Mouse (Mus musculus): Measurements from ENCODE around the gene Gm10961. TPM values are rescaled to one million over a fixed set of nuclear protein-coding genes. Genes with fewer than 3 reads are reported as not detected.

Gm10961 gene
- polyA plus RNA-seq, 2 experiments, result not detected

GRCm38 (mm10) chr3:107664641-107665040, 33.5 kb downstream of the Gm10961 start:
- Histone ChIP-seq H3K27ac (no peak overlapping the region), H3K27me3 (ENCODE audit: control insufficient read depth, insufficient read depth, low read length) (no peaks in the 10 kb centered on the region), H3K9ac (replicated peaks) (no peak overlapping the region), H3K9me3 (ENCODE audit: control insufficient read depth, low read length) (no peaks in the 10 kb centered on the region), H3K4me3 (ENCODE audit: insufficient read depth in 1 of 2, low read depth in 2 of 2, low read length in 2 of 2) (no peak overlapping the region), H3K4me2 (ENCODE audit: low read depth) (no peak overlapping the region), H3K4me1 (replicated peaks; ENCODE audit: control insufficient read depth in 2 of 2, insufficient read depth in 2 of 2, low read length in 1 of 2) (no peaks in the 10 kb centered on the region), H3K36me3 (replicated peaks; ENCODE audit: control insufficient read depth, insufficient read depth, low read depth) (peaks cover 37% of the 10 kb centered on the region)
- no peak for DNase-seq (ENCODE audit: low read depth in 3 of 3, low spot score in 3 of 3)
- no peak for TF ChIP-seq CTCF (IDR thresholded peaks at IDR 0.05; ENCODE audit: low read depth)
- no peak for TF ChIP-seq EP300 (IDR thresholded peaks at IDR 0.05; ENCODE audit: low read depth)
- no peak for ATAC-seq (ENCODE audit: insufficient read depth)
- WGBS (ENCODE audit: insufficient replicate concordance), result 76% methylated on average over 1 of the region's 1 CpGs

- Histone ChIP-seq H3K36me3 (replicated peaks; ENCODE audit: control insufficient read depth, insufficient read depth, low read depth) (peaks cover 49% of the 10 kb centered on the region), H3K9me3 (ENCODE audit: control insufficient read depth, low read length) (no peaks in the 10 kb centered on the region), H3K9ac (replicated peaks) (no peak overlapping the region), H3K27ac (no peak overlapping the region), H3K27me3 (ENCODE audit: control insufficient read depth, insufficient read depth, low read length) (no peaks in the 10 kb centered on the region), H3K4me2 (ENCODE audit: low read depth) (no peak overlapping the region), H3K4me1 (replicated peaks; ENCODE audit: control insufficient read depth in 2 of 2, insufficient read depth in 2 of 2, low read length in 1 of 2) (no peaks in the 10 kb centered on the region), H3K4me3 (ENCODE audit: insufficient read depth in 1 of 2, low read depth in 2 of 2, low read length in 2 of 2) (no peak overlapping the region)
- WGBS (ENCODE audit: insufficient replicate concordance), result 78% methylated on average over 6 of the region's 6 CpGs
- ATAC-seq (ENCODE audit: insufficient read depth) (no peak), DNase-seq (ENCODE audit: low read depth in 3 of 3, low spot score in 3 of 3) (no peak)
- TF ChIP-seq CTCF (IDR thresholded peaks at IDR 0.05; ENCODE audit: low read depth) (no peak), EP300 (IDR thresholded peaks at IDR 0.05; ENCODE audit: low read depth) (no peak)
These were observed 36.3 kb downstream of the Gm10961 start for GRCm38 (mm10) chr3:107667426-107667825.

- DNase-seq (ENCODE audit: low read depth in 3 of 3, low spot score in 3 of 3), result no peak
- Histone ChIP-seq H3K4me2 (ENCODE audit: low read depth) (no peak overlapping the region), H3K4me1 (replicated peaks; ENCODE audit: control insufficient read depth in 2 of 2, insufficient read depth in 2 of 2, low read length in 1 of 2) (no peaks in the 10 kb centered on the region), H3K4me3 (ENCODE audit: insufficient read depth in 1 of 2, low read depth in 2 of 2, low read length in 2 of 2) (no peak overlapping the region), H3K27ac (no peak overlapping the region), H3K36me3 (replicated peaks; ENCODE audit: control insufficient read depth, insufficient read depth, low read depth) (peaks cover 49% of the 10 kb centered on the region), H3K27me3 (ENCODE audit: control insufficient read depth, insufficient read depth, low read length) (no peaks in the 10 kb centered on the region), H3K9ac (replicated peaks) (no peak overlapping the region), H3K9me3 (ENCODE audit: control insufficient read depth, low read length) (no peaks in the 10 kb centered on the region)
- TF ChIP-seq EP300 (IDR thresholded peaks at IDR 0.05; ENCODE audit: low read depth), result no peak
- TF ChIP-seq CTCF (IDR thresholded peaks at IDR 0.05; ENCODE audit: low read depth), result no peak
- ATAC-seq (ENCODE audit: insufficient read depth), result no peak
- 84% methylated on average over 7 of the region's 7 CpGs for WGBS (ENCODE audit: insufficient replicate concordance)
These were observed 37.7 kb downstream of the Gm10961 start for GRCm38 (mm10) chr3:107668786-107669185.

- ATAC-seq (ENCODE audit: insufficient read depth) (no peak), DNase-seq (ENCODE audit: low read depth in 3 of 3, low spot score in 3 of 3) (no peak)
- H3K4me1 ChIP-seq (replicated peaks; ENCODE audit: control insufficient read depth in 2 of 2, insufficient read depth in 2 of 2, low read length in 1 of 2), result no peaks in the 10 kb centered on the region
- no peak overlapping the region for H3K9ac ChIP-seq (replicated peaks)
- H3K27me3 ChIP-seq (ENCODE audit: control insufficient read depth, insufficient read depth, low read length), result no peaks in the 10 kb centered on the region
- no peak overlapping the region for H3K4me3 ChIP-seq (ENCODE audit: insufficient read depth in 1 of 2, low read depth in 2 of 2, low read length in 2 of 2)
- no peaks in the 10 kb centered on the region for H3K9me3 ChIP-seq (ENCODE audit: control insufficient read depth, low read length)
- 53% methylated on average over 4 of the region's 4 CpGs for WGBS (ENCODE audit: insufficient replicate concordance)
- H3K27ac ChIP-seq, result no peak overlapping the region
- peaks cover 44% of the 10 kb centered on the region for H3K36me3 ChIP-seq (replicated peaks; ENCODE audit: control insufficient read depth, insufficient read depth, low read depth)
- TF ChIP-seq CTCF (IDR thresholded peaks at IDR 0.05; ENCODE audit: low read depth), result no peak
- no peak for TF ChIP-seq EP300 (IDR thresholded peaks at IDR 0.05; ENCODE audit: low read depth)
- H3K4me2 ChIP-seq (ENCODE audit: low read depth), result no peak overlapping the region
These were observed 39.4 kb downstream of the Gm10961 start for GRCm38 (mm10) chr3:107670500-107670899.

- Histone ChIP-seq H3K36me3 (replicated peaks; ENCODE audit: control insufficient read depth, insufficient read depth, low read depth) (peaks cover 36% of the 10 kb centered on the region), H3K4me2 (ENCODE audit: low read depth) (no peak overlapping the region), H3K27me3 (ENCODE audit: control insufficient read depth, insufficient read depth, low read length) (no peaks in the 10 kb centered on the region), H3K4me1 (replicated peaks; ENCODE audit: control insufficient read depth in 2 of 2, insufficient read depth in 2 of 2, low read length in 1 of 2) (no peaks in the 10 kb centered on the region), H3K4me3 (ENCODE audit: insufficient read depth in 1 of 2, low read depth in 2 of 2, low read length in 2 of 2) (no peak overlapping the region), H3K27ac (no peak overlapping the region), H3K9ac (replicated peaks) (no peak overlapping the region), H3K9me3 (ENCODE audit: control insufficient read depth, low read length) (no peaks in the 10 kb centered on the region)
- DNase-seq (ENCODE audit: low read depth in 3 of 3, low spot score in 3 of 3), result no peak
- no peak for ATAC-seq (ENCODE audit: insufficient read depth)
- TF ChIP-seq CTCF (IDR thresholded peaks at IDR 0.05; ENCODE audit: low read depth) (no peak), EP300 (IDR thresholded peaks at IDR 0.05; ENCODE audit: low read depth) (no peak)
- WGBS (ENCODE audit: insufficient replicate concordance), result 60% methylated on average over 2 of the region's 2 CpGs
These were observed 40.4 kb downstream of the Gm10961 start for GRCm38 (mm10) chr3:107671509-107671908.
